Mouse (Mus musculus) heart, adult 2 months (tissue): ENCODE results near the gene Pelo.

Experiments used
- CTCF ChIP-seq: fragments of 200-600 bp; IDR thresholded peaks from 2 replicates; pipeline ENCODE4 v1.8.1; 2022; ENCODE audit warnings: antibody characterized with exemption, mild to moderate bottlenecking, moderate library complexity
- EP300 ChIP-seq: fragments of 200-500 bp; IDR thresholded peaks from 2 replicates; pipeline ENCODE4 v1.6.1; 2011; ENCODE audit warnings: low read depth, low read length, control low read depth; ENCODE audit not compliant: insufficient read depth

GRCm38 (mm10) chr13:115091511-115091910, 1.5 kb upstream of the Pelo start:
- TF ChIP-seq EP300 (no peak), CTCF (no peak)
